Comparison of ENCODE assay signal across 12 mouse cellular contexts in genomic region chr2:64093087-64093486, GRCm38 (mm10). TPM values are rescaled to one million over a fixed set of nuclear protein-coding genes. Genes with fewer than 3 reads are reported as not detected.
DNase-seq lines count a peak whose midpoint lies in the region; ATAC-seq lines count a peak whose summit lies in the region.
"Had no signal": no experiment of that assay in that cellular context is flagged by ENCODE, and none has a peak within 500 bp of the region (broad histone marks: within the 10 kb centered on the region; RNA-seq: fewer than 3 reads in every experiment).

No protein-coding gene starts in this region.

- H3K4me2 ChIP-seq in forebrain, embryonic 13.5 days = 0 out of 2 replicates have a peak overlapping the region, but pooled peaks have one; percentile 1
- H3K4me2 ChIP-seq in forebrain, embryonic 11.5 days (ENCODE audit: low read depth, low read length, severe bottlenecking) = no peak overlapping the region
- H3K4me2 ChIP-seq in kidney, embryonic 15.5 days = peak overlapping the region; percentile 41
- peak overlapping the region; percentile 41 for H3K4me2 ChIP-seq in hindbrain, embryonic 14.5 days (replicated peaks)
- peak overlapping the region; percentile 47 for H3K4me2 ChIP-seq in neural tube, embryonic 13.5 days
- H3K4me2 ChIP-seq: liver, embryonic 15.5 days had no signal

- H3K36me3 ChIP-seq in forebrain, embryonic 13.5 days (ENCODE audit: poor library complexity, severe bottlenecking) = no peaks in the 10 kb centered on the region
- no peaks in the 10 kb centered on the region for H3K36me3 ChIP-seq in forebrain, embryonic 11.5 days (ENCODE audit: control insufficient read depth, insufficient read depth, low read length)
- no peaks in the 10 kb centered on the region for H3K36me3 ChIP-seq in kidney, embryonic 15.5 days
- no peaks in the 10 kb centered on the region for H3K36me3 ChIP-seq in hindbrain, embryonic 14.5 days (replicated peaks; ENCODE audit: control insufficient read depth, insufficient read depth)
- no peaks in the 10 kb centered on the region for H3K36me3 ChIP-seq in neural tube, embryonic 13.5 days
- H3K36me3 ChIP-seq: liver, embryonic 15.5 days had no signal

- DNase-seq in forebrain, embryonic 11.5 days (ENCODE audit: low spot score) = no peak
- no peak for DNase-seq in kidney, adult 11 months
- DNase-seq in hindbrain, embryonic 14.5 days (ENCODE audit: low spot score) = no peak
- DNase-seq in embryo, embryonic 11 days = no peak
- no peak for DNase-seq in frontal cortex, postnatal 14 days (ENCODE audit: low spot score in 2 of 2)
- DNase-seq: adrenal gland, postnatal 14 days; cerebellum, adult 11-12 months had no signal

- peaks cover 19% of the 10 kb centered on the region; the same call in 1 of the 2 replicates for H3K27me3 ChIP-seq in forebrain, embryonic 13.5 days
- no peaks in the 10 kb centered on the region for H3K27me3 ChIP-seq in forebrain, embryonic 11.5 days (ENCODE audit: control insufficient read depth, insufficient read depth, low read length)
- H3K27me3 ChIP-seq in kidney, embryonic 15.5 days = no peaks in the 10 kb centered on the region
- H3K27me3 ChIP-seq in hindbrain, embryonic 14.5 days (ENCODE audit: control insufficient read depth, insufficient read depth, low read length) = no peaks in the 10 kb centered on the region
- no peaks in the 10 kb centered on the region for H3K27me3 ChIP-seq in neural tube, embryonic 13.5 days

- H3K4me1 ChIP-seq in forebrain, embryonic 13.5 days = peaks cover 37% of the 10 kb centered on the region
- peaks cover 2% of the 10 kb centered on the region; the same call in 1 of the 2 replicates for H3K4me1 ChIP-seq in forebrain, embryonic 11.5 days (replicated peaks; ENCODE audit: control insufficient read depth, insufficient read depth, low read length)
- H3K4me1 ChIP-seq in kidney, embryonic 15.5 days = 0 out of 2 replicates have a peak, but pooled peaks cover 13% of the 10 kb centered on the region
- H3K4me1 ChIP-seq in hindbrain, embryonic 14.5 days (replicated peaks; ENCODE audit: control insufficient read depth, insufficient read depth, low read length) = peaks cover 30% of the 10 kb centered on the region; the same call in 1 of the 2 replicates
- H3K4me1 ChIP-seq in neural tube, embryonic 13.5 days (replicated peaks) = peaks cover 52% of the 10 kb centered on the region
- H3K4me1 ChIP-seq: liver, embryonic 15.5 days had no signal

- no peak overlapping the region for H3K27ac ChIP-seq in forebrain, embryonic 13.5 days
- H3K27ac ChIP-seq in forebrain, embryonic 11.5 days (ENCODE audit: low read depth, low read length) = no peak overlapping the region
- H3K27ac ChIP-seq in kidney, embryonic 15.5 days = 0 out of 2 replicates have a peak overlapping the region, but pooled peaks have one; percentile 19
- no peak overlapping the region for H3K27ac ChIP-seq in hindbrain, embryonic 14.5 days
- H3K27ac ChIP-seq in neural tube, embryonic 13.5 days (replicated peaks) = peak overlapping the region; percentile 20; the same call in 1 of the 2 replicates
- H3K27ac ChIP-seq: layer of hippocampus, adult 2 months; liver, embryonic 15.5 days had no signal

- H3K9ac ChIP-seq in forebrain, embryonic 13.5 days = no peak overlapping the region
- no peak overlapping the region for H3K9ac ChIP-seq in forebrain, embryonic 11.5 days (ENCODE audit: low read length)
- 0 out of 2 replicates have a peak overlapping the region, but pooled peaks have one; percentile 10 for H3K9ac ChIP-seq in kidney, embryonic 15.5 days
- peak overlapping the region; percentile 24 for H3K9ac ChIP-seq in hindbrain, embryonic 14.5 days
- H3K9ac ChIP-seq in neural tube, embryonic 13.5 days = peak overlapping the region; percentile 64
- H3K9ac ChIP-seq: liver, embryonic 15.5 days had no signal

- WGBS in forebrain, embryonic 13.5 days = 61% methylated on average over 6 of the region's 6 CpGs
- 72% methylated on average over 6 of the region's 6 CpGs for WGBS in forebrain, embryonic 11.5 days
- 52% methylated on average over 6 of the region's 6 CpGs for WGBS in kidney, embryonic 15.5 days
- whole genome bisulfite sequencing in hindbrain, embryonic 14.5 days = 43% methylated on average over 6 of the region's 6 CpGs
- 46% methylated on average over 6 of the region's 6 CpGs for WGBS in neural tube, embryonic 13.5 days

- no peak for ATAC-seq in forebrain, embryonic 13.5 days
- no peak for ATAC-seq in forebrain, embryonic 11.5 days (replicated peaks; ENCODE audit: low FRiP score)
- no peak for ATAC-seq in kidney, embryonic 15.5 days (replicated peaks; ENCODE audit: low FRiP score)
- ATAC-seq in hindbrain, embryonic 14.5 days (ENCODE audit: low FRiP score) = no peak
- no peak for ATAC-seq in neural tube, embryonic 13.5 days (ENCODE audit: low read depth)

- H3K4me3 ChIP-seq in forebrain, embryonic 13.5 days = no peak overlapping the region
- no peak overlapping the region for H3K4me3 ChIP-seq in forebrain, embryonic 11.5 days (ENCODE audit: low read depth, low read length)
- H3K4me3 ChIP-seq in kidney, embryonic 15.5 days (replicated peaks) = peak overlapping the region; percentile 12
- H3K4me3 ChIP-seq in hindbrain, embryonic 14.5 days (replicated peaks; ENCODE audit: low read length) = peak overlapping the region; percentile 20
- H3K4me3 ChIP-seq in neural tube, embryonic 13.5 days = peak overlapping the region; percentile 29
- H3K4me3 ChIP-seq: layer of hippocampus, adult 2 months; liver, embryonic 15.5 days had no signal

- no peaks in the 10 kb centered on the region for H3K9me3 ChIP-seq in forebrain, embryonic 13.5 days (replicated peaks)
- H3K9me3 ChIP-seq in forebrain, embryonic 11.5 days (ENCODE audit: control insufficient read depth, low read length) = no peaks in the 10 kb centered on the region
- no peaks in the 10 kb centered on the region for H3K9me3 ChIP-seq in kidney, embryonic 15.5 days (replicated peaks)
- no peaks in the 10 kb centered on the region for H3K9me3 ChIP-seq in hindbrain, embryonic 14.5 days (ENCODE audit: control insufficient read depth, low read length)
- H3K9me3 ChIP-seq in neural tube, embryonic 13.5 days = no peaks in the 10 kb centered on the region
- H3K9me3 ChIP-seq: liver, embryonic 15.5 days had no signal

RNA-seq across cellular contexts. Expression of gene Fign, which starts 4.8 kb away (rescaled TPM):
- 11.3 and 12.0 TPM in 2 replicates for polyA plus RNA-seq in forebrain, embryonic 13.5 days (2015; fragmentation: Nextera tagmentation; extraction: Ambion mirVana)
- polyA plus RNA-seq in forebrain, embryonic 11.5 days (2014; fragmentation: Nextera tagmentation; extraction: Ambion mirVana) = 14.4 and 16.2 TPM in 2 replicates
- polyA plus RNA-seq in kidney, embryonic 15.5 days (2015; fragmentation: Nextera tagmentation; extraction: Ambion mirVana) = 7.9 and 8.8 TPM in 2 replicates
- polyA plus RNA-seq in hindbrain, embryonic 14.5 days (2014; fragmentation: Nextera tagmentation; extraction: Ambion mirVana) = 15.1 and 16.4 TPM in 2 replicates
- 16.5 and 19.9 TPM in 2 replicates for polyA plus RNA-seq in neural tube, embryonic 13.5 days (2015; fragmentation: Nextera tagmentation; extraction: Ambion mirVana)

Comparison
In these comparisons a context has a peak if more than half of its experiments do, and no peak if none do; other contexts are left out.
1. H3K27ac ChIP-seq: peak in kidney, embryonic 15.5 days (single experiment) and neural tube, embryonic 13.5 days (single experiment); none in forebrain, embryonic 13.5 days (single experiment), forebrain, embryonic 11.5 days (single experiment) and hindbrain, embryonic 14.5 days (single experiment).
2. H3K4me3 ChIP-seq: peak in kidney, embryonic 15.5 days (single experiment), hindbrain, embryonic 14.5 days (single experiment) and neural tube, embryonic 13.5 days (single experiment); none in forebrain, embryonic 13.5 days (single experiment) and forebrain, embryonic 11.5 days (single experiment).
3. H3K9ac ChIP-seq: peak in kidney, embryonic 15.5 days (single experiment), hindbrain, embryonic 14.5 days (single experiment) and neural tube, embryonic 13.5 days (single experiment); none in forebrain, embryonic 13.5 days (single experiment) and forebrain, embryonic 11.5 days (single experiment).